Mouse (Mus musculus) limb, embryonic 14.5 days (tissue): ENCODE data around the gene Edn2. TPM values are rescaled to one million over a fixed set of nuclear protein-coding genes. Genes with fewer than 3 reads are reported as not detected.

Experiments
- ATAC-seq: fragments of 200-750 bp; cut with Nextera tagmentation; 2 replicates; pipeline ENCODE4 v1.8.0; 2017; ENCODE audit warnings: low read depth, moderate number of reproducible peaks, moderate TSS enrichment; ENCODE audit not compliant: low FRiP score
- DNase-seq: peaks from one replicate; pipeline ENCODE4 v3.0.0-alpha.2; 2015; ENCODE audit warnings: low spot score
- H3K27ac ChIP-seq: fragments of 300-500 bp; sonication (generic); replicated peaks from 2 replicates; pipeline ENCODE4 v1.5.1; 2014; ENCODE audit warnings: low read depth, mild to moderate bottlenecking, low read length, moderate library complexity, mixed read lengths
- H3K27me3 ChIP-seq: fragments of 300-500 bp; sonication (generic); 2 replicates; pipeline ENCODE4 v1.6.1; 2014; ENCODE audit warnings: low read length, mixed read lengths; ENCODE audit not compliant: control insufficient read depth, insufficient read depth
- H3K36me3 ChIP-seq: fragments of 300-500 bp; sonication (generic); 2 replicates; pipeline ENCODE4 v1.6.1; 2014; ENCODE audit warnings: mild to moderate bottlenecking, low read length, moderate library complexity, mixed read lengths; ENCODE audit not compliant: control insufficient read depth, insufficient read depth
- H3K4me1 ChIP-seq: fragments of 300-500 bp; sonication (generic); 2 replicates; pipeline ENCODE4 v1.6.1; 2014; ENCODE audit warnings: antibody characterized with exemption, low read length, mixed read lengths; ENCODE audit not compliant: control insufficient read depth, insufficient read depth
- H3K4me2 ChIP-seq: fragments of 300-500 bp; sonication (generic); replicated peaks from 2 replicates; pipeline ENCODE4 v1.6.1; 2014; ENCODE audit warnings: low read depth, mild to moderate bottlenecking, low read length, moderate library complexity; ENCODE audit not compliant: severe bottlenecking
- H3K4me3 ChIP-seq: fragments of 300-500 bp; sonication (generic); replicated peaks from 2 replicates; pipeline ENCODE4 v1.5.1; 2014; ENCODE audit warnings: low read length
- H3K9ac ChIP-seq: fragments of 300-500 bp; sonication (generic); 2 replicates; pipeline ENCODE4 v1.6.1; 2014; ENCODE audit warnings: mild to moderate bottlenecking, low read depth, low read length, moderate library complexity; ENCODE audit not compliant: severe bottlenecking
- H3K9me3 ChIP-seq: fragments of 300-500 bp; sonication (generic); 2 replicates; pipeline ENCODE4 v1.6.1; 2016; ENCODE audit warnings: low read length; ENCODE audit not compliant: control insufficient read depth
- POLR2A ChIP-seq: fragments of 200-500 bp; IDR thresholded peaks from 2 replicates; pipeline ENCODE4 v1.8.0; 2012; ENCODE audit warnings: inconsistent platforms, mild to moderate bottlenecking, moderate library complexity, borderline replicate concordance; ENCODE audit not compliant: insufficient read depth, insufficient read length; ENCODE audit errors: extremely low read depth
- whole genome bisulfite sequencing: fragments of 180-500 bp; shearing (Covaris S2); extraction: QIAGEN DNeasy Blood & Tissue Kit; methylation state at CpG from one replicate; pipeline ENCODE4 v1.1.7; 2014; 5-methylcytosine and 5-hydroxymethylcytosine counted together
- polyA plus RNA-seq, 2 experiments: library from polyadenylated mRNA; depleted of rRNA in 1 of 2; stranded (reverse) in 1 of 2; unstranded in 1 of 2; fragments of >200 nt; fragmentation: Nextera tagmentation in 1 of 2; extraction: Ambion mirVana in 1 of 2; gene quantifications; 2 replicates each; pipeline versions ENCODE4 v1.2.1 to v1.2.3; 2012 to 2014

Edn2 gene
- polyA plus RNA-seq, 2 experiments: 2.7 to 2.9 TPM

GRCm38 (mm10) chr4:120179123-120179522 is 18.1 kb downstream of the Edn2 start:
- TF ChIP-seq POLR2A: no peak
- Histone ChIP-seq H3K36me3 (no peaks in the 10 kb centered on the region), H3K4me3 (no peak overlapping the region), H3K9ac (no peak overlapping the region), H3K27ac (no peak overlapping the region), H3K27me3 (no peaks in the 10 kb centered on the region), H3K4me2 (no peak overlapping the region), H3K9me3 (no peaks in the 10 kb centered on the region), H3K4me1 (no peaks in the 10 kb centered on the region)
- DNase-seq (no peak), ATAC-seq (no peak)
- WGBS: 85% methylated on average over 4 of the region's 4 CpGs

DNA sequence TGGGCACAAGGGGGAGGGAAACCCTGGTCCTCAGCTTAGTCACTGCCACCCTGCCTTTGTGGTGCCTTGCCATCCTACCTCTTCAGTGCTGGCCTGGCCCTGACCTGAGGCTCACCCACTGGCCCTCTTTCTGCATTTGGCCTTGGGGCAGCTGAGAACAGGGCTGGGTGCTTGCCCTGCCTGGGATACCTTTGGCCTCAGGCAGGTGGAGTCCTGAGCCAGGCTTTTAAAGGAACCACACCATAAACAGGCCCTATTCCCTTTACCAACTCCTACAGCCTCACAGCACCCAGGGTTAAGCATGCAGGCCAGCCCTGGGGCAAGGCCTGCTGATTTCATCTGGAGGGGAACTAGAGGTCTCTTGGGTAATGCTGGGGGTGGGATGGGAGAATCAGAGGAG is 19.5 kb downstream of the Edn2 start:
- Histone ChIP-seq H3K27me3 (no peaks in the 10 kb centered on the region), H3K4me1 (no peaks in the 10 kb centered on the region), H3K4me3 (no peak overlapping the region), H3K36me3 (no peaks in the 10 kb centered on the region), H3K27ac (no peak overlapping the region), H3K9me3 (no peaks in the 10 kb centered on the region), H3K4me2 (no peak overlapping the region), H3K9ac (no peak overlapping the region)
- no peak for DNase-seq
- ATAC-seq: no peak
- TF ChIP-seq POLR2A: no peak

DNA sequence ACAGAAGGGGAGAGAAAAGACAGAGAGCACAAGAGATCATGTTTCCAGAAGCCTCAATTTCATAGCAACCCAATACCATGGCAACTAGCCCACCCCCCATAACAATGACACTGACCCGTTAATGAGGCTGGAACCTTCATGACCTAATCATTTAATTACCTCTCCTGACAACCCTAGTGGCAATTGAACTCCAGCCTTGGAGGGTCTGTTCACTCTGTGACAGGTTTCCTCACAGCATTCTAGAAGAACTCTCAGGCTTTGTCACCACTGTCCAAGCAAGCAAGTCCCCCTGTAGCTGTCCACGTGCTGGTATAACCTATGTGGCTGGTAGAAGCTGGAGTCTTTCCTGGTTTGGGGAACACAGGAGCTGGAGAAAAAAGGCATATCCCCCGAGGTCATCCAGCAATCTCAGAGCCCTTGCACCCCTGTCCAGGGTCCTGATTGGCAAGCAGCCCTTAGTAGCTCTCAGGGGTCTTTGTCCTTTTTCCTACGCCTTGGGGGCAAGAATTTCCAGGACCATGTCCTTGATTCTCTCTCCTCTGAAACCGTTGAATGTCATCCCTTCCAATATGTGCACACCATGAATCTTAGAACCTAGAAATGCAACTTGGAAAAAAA is 23.5 kb downstream of the Edn2 start:
- no peak for TF ChIP-seq POLR2A
- Histone ChIP-seq H3K9me3 (no peaks in the 10 kb centered on the region), H3K27ac (no peak overlapping the region), H3K4me2 (no peak overlapping the region), H3K9ac (no peak overlapping the region), H3K36me3 (no peaks in the 10 kb centered on the region), H3K27me3 (no peaks in the 10 kb centered on the region), H3K4me3 (no peak overlapping the region), H3K4me1 (no peaks in the 10 kb centered on the region)
- ATAC-seq: no peak
- WGBS: 26% methylated on average over 5 of the region's 5 CpGs
- DNase-seq: no peak

DNA sequence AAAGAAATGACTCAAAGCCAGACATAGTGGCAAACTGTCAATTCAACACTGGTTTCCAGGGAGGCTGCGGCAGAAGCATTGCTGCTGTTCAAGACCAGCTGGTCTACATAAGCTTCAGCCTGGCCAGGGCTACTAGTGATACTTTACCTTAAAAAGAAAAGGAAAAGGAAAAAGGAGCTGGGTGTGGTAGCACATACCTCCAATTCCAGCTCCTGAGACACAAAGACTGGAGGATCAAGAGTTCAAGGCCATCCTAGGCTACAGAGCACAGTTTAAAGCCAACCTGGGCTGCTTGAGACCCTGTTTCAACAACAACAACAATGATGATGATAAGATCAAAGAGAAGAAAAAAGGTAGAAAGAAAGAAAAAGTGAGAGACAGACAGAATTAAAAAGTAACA is 25.4 kb downstream of the Edn2 start:
- H3K9me3 ChIP-seq: no peaks in the 10 kb centered on the region
- TF ChIP-seq POLR2A: no peak
- H3K4me3 ChIP-seq: no peak overlapping the region
- H3K27me3 ChIP-seq: no peaks in the 10 kb centered on the region
- H3K9ac ChIP-seq: no peak overlapping the region
- DNase-seq (no peak), ATAC-seq (no peak)
- 88% methylated on average over 1 of the region's 1 CpGs for WGBS
- H3K36me3 ChIP-seq: no peaks in the 10 kb centered on the region
- H3K4me2 ChIP-seq: no peak overlapping the region
- no peak overlapping the region for H3K27ac ChIP-seq
- H3K4me1 ChIP-seq: 0 out of 2 replicates have a peak, but pooled peaks cover 2% of the 10 kb centered on the region

GRCm38 (mm10) chr4:120186934-120187333 is 25.9 kb downstream of the Edn2 start:
- ATAC-seq (no peak), DNase-seq (no peak)
- Histone ChIP-seq H3K27ac (no peak overlapping the region), H3K9me3 (no peaks in the 10 kb centered on the region), H3K27me3 (no peaks in the 10 kb centered on the region), H3K9ac (no peak overlapping the region), H3K4me1 (0 out of 2 replicates have a peak, but pooled peaks cover 2% of the 10 kb centered on the region), H3K4me2 (no peak overlapping the region), H3K4me3 (no peak overlapping the region), H3K36me3 (no peaks in the 10 kb centered on the region)
- WGBS: 0% methylated on average over 4 of the region's 4 CpGs
- no peak for TF ChIP-seq POLR2A

DNA sequence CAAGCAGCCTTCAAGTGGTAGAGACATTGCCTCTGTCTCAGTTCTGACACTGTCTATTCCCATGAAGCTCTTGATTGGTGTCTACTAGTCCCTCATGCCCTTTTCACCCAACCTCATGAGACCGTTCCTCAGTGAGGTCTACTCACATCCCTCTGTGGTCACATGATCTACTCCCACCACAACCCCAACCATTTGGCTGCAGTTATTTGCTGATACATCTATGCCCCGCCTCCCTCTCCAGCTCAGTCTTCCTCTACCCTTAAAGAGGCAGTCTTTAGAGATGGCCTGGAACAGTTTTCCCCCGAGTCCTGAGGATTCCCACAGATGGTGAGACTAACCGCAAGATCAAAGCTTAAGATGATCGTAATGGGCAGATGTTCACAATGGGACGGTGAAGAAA is 27.2 kb downstream of the Edn2 start:
- WGBS: 84% methylated on average over 6 of the region's 6 CpGs
- H3K4me1 ChIP-seq: 0 out of 2 replicates have a peak, but pooled peaks cover 2% of the 10 kb centered on the region
- TF ChIP-seq POLR2A: no peak
- H3K27me3 ChIP-seq: no peaks in the 10 kb centered on the region
- ATAC-seq (no peak), DNase-seq (no peak)
- no peak overlapping the region for H3K4me2 ChIP-seq
- no peak overlapping the region for H3K27ac ChIP-seq
- no peak overlapping the region for H3K9ac ChIP-seq
- H3K4me3 ChIP-seq: no peak overlapping the region
- H3K9me3 ChIP-seq: no peaks in the 10 kb centered on the region
- H3K36me3 ChIP-seq: no peaks in the 10 kb centered on the region
